Mouse (Mus musculus): ENCODE data around the gene Nicn1.

- TF ChIP-seq POLR2A (IDR thresholded peaks at IDR 0.05; ENCODE audit: insufficient read length, low read depth) (no peak), MYOG (IDR thresholded peaks at IDR 0.05; ENCODE audit: control insufficient read depth in 1 of 3, insufficient read depth in 1 of 3, insufficient read length in 2 of 3, low read depth in 2 of 3) (no peak), MAX (IDR thresholded peaks at IDR 0.05; ENCODE audit: low read depth) (no peak), SRF (IDR thresholded peaks at IDR 0.05; ENCODE audit: control insufficient read depth, insufficient read length, low read depth) (no peak), E2F4 (IDR thresholded peaks at IDR 0.05; ENCODE audit: insufficient read depth) (no peak), TCF12 (IDR thresholded peaks at IDR 0.05; ENCODE audit: insufficient read depth, poor library complexity, severe bottlenecking) (no peak), MYOD1 (IDR thresholded peaks at IDR 0.05; ENCODE audit: control insufficient read depth in 1 of 3, insufficient read length in 2 of 3, low read depth in 2 of 3) (no peak)
Observed at GRCm38 (mm10) chr9:108343835-108344234, 53.6 kb downstream of the Nicn1 start.
